Mouse (Mus musculus) inflammation-experienced regulatory T-cells, adult 6 months (primary cell): ENCODE data around the gene Anp32b. TPM values are rescaled to one million over a fixed set of nuclear protein-coding genes. Genes with fewer than 3 reads are reported as not detected.

ENCODE experiments used
- ATAC-seq: one replicate; pipeline ENCODE4 v1.8.0; 2017
- polyA plus RNA-seq, 3 experiments: library from polyadenylated mRNA; unstranded; fragments of 100-300 nt; shearing (Covaris generic); gene quantifications; one replicate each; pipeline ENCODE4 v1.2.1; 2017

Anp32b gene
- polyA plus RNA-seq, 3 experiments from 2014 or later: 46.4 to 53.4 (median 46.5) TPM

GRCm38 (mm10) chr4:46452855-46453719 lies 2.4 kb downstream of the Anp32b start:
- ATAC-seq: no peak

DNA sequence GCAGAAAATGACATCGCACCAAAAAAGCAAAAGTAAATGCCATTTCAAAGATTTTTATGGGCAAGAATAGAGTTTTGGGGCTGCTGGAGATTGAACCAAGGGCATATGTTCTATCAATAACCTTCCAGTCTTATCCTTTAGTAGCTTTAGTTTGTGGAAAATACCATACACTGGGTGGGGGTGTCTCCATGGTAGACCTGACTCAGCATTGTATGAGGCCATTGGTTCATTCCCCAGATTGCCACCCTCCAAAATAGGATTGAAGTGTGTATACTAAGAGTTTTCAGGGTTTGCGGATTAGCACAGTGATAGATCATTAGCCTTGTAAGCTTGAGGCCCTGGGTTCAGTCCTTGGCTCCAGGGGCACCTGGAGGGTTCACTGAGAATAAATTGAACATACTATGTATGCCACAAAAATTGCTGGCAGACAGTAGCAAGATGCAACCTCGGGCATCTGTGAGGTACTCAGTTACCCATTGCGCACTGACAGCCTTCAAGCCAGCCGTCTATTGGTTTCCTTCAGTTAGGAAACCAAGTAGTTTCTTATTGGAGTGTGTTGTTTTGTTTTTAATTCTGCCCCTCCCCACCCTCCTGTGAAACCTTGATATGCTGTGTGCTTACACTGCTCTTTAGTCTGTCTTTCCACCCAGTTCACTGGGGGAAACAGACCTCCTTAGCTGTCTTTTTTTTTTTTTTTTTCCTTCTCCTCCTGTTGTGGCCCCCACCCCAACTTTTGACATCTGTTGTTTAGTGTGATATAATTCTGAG lies 3.6 kb downstream of the Anp32b start:
- no peak for ATAC-seq

DNA sequence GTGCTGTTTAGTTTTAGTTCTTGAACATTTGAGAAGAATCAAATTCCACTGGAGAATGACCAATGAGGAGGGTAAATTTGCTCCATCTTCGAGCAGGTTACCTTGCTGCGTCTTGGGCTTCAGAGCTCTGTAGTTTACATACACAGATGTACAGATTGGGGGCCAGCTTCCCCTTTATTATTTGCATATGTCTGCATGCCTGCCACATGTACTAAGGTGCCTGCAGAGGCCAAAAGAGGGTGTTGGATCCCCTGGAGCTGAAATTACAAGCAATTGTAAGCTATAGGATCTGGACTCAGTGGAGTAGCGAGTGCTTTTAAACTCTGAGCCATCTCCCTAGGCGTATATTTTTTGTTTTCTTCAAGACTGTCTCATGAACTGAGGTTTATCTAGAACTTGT lies 6.1 kb downstream of the Anp32b start:
- ATAC-seq: no peak

GRCm38 (mm10) chr4:46457186-46457585 lies 6.5 kb downstream of the Anp32b start:
- ATAC-seq: no peak

DNA sequence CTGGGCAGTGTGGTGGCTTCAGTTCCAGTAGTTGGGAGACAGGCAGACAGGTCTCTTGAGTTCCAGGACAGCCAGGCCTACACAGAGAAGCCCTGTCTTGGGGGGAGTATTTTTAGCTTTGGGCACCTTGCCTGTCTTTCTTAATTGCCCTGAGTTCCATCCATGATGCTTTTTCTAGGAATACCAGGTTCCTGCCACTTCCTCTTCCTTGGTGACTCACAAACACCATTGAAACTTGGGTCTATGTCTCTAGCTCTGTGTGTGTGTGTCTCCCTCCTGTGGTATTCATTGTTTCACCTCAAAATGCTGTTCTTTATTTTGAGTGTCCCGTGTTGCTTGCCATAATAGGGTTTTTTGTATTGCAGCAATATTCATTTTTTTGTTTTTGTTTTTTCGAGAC lies 7.7 kb downstream of the Anp32b start:
- no peak for ATAC-seq

GRCm38 (mm10) chr4:46463130-46463830 lies 12.6 kb downstream of the Anp32b start:
- ATAC-seq: no peak

DNA sequence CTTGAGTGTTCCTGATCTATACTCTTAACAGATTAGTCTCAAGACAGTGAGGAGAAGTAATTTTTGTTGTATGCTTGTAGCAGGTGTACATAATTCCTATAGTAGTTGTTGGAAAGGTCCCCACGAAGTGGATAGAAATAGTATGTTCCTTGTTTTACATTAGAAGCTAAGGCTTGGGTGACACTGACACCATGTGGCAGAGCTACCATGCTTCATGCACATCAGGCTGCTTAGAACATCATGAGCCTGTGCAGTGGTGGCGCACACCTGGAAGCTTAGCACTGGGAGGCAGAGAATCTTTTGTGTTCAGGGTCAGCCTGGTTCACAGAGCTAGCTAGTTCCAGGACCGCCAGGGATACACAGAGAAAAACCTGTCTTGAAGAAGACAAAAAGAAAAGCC lies 15.0 kb downstream of the Anp32b start:
- no peak for ATAC-seq

- no peak for ATAC-seq
Observed at GRCm38 (mm10) chr4:46475101-46475500, 24.4 kb downstream of the Anp32b start.

DNA sequence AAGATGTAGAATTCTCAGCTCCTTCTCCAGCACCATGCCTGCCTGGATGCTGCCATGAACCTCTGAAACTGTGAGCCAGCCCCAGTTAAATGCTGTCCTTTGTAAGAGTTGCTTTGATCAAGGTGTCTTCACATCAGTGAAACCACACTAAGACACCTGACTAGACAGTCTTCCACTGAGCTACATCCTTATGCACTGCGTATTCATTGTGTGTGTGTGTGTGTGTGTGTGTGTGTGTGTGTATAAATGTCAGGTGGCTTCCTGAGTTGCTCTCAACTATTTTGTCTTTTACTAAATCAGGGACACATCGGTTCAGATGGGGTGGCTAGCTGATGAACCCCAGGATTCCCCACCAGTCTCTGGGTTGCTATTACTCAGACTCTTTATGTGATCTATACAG lies 28.4 kb downstream of the Anp32b start:
- ATAC-seq: peak; percentile 90

GRCm38 (mm10) chr4:46485696-46486417 lies 35.2 kb downstream of the Anp32b start:
- peak; percentile 79 for ATAC-seq

DNA sequence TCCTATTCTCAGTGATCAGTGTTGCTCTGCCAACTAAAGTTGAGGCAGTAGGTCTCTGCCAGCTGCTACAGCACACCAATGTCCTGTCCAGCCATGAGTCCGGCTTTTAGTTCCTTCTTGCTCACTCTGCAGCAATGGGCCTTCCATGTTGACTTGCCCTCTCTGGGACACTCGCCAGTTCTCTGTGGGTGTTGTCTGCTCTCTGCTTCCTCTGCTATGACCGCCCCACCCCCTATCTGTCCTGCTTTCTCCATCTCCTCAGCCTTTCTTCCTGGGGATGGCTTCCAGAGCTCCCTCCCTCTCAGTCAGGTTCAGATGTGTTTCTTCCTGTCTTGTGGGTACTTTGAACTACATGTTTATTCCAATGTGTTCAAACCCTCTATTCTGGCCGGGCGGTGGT lies 36.6 kb downstream of the Anp32b start:
- ATAC-seq: no peak

- peak; percentile 87 for ATAC-seq
Observed at GRCm38 (mm10) chr4:46489028-46489925, 38.6 kb downstream of the Anp32b start, which contains the start of gene Nans. TSS of gene Nans (plus strand) at chr4:46489248.

GRCm38 (mm10) chr4:46493071-46493470 lies 42.4 kb downstream of the Anp32b start:
- no peak for ATAC-seq

DNA sequence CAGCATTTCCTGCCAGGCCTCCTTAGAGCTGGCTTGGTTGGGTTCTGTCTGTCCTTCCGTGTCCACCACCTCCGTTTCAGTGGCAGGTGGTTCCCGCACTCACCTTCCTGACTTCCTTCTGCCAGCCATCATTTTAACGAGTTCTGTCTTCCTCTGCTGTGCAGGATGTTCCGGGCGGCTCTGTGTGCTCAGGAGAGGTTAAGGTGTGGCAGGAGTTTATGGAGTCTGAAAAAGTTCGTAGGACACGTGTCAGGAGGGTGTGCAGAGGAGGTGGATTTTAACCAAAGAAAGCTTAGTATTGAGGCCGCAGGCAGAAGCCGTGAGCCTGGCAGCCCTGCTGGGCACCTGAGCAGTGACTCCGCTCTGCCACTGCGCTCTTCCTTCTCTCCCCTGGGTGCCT lies 44.8 kb downstream of the Anp32b start:
- ATAC-seq: no peak

DNA sequence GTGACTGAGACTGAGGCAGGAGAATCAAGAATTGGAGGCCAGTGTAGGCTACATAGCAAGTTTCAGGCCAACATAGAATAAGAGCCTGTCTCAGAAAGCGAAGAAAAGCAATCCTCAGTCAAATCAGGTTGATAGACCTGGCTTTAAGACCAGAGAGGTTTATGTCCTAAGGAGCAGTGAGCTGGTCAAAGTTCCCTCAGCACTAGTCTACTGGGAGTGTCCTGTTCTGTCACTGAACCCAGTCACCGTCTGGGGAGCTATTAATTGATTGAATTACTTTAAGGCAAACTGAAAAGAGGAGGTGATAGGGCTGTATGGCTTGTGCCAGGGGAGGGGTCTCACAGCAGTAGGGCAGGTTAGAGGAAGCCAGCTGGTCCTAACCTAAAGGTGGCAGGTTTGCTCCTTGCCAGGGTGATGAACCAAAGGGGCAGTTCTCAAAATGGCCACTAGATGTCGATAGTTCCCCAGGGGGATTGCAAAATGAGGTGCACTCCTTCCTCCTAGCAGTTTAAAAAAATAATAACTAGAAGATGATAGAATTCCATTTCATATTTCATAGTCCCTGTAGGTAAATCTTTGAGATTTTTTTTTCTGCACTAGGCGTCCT lies 46.7 kb downstream of the Anp32b start:
- ATAC-seq: peak; percentile 85

DNA sequence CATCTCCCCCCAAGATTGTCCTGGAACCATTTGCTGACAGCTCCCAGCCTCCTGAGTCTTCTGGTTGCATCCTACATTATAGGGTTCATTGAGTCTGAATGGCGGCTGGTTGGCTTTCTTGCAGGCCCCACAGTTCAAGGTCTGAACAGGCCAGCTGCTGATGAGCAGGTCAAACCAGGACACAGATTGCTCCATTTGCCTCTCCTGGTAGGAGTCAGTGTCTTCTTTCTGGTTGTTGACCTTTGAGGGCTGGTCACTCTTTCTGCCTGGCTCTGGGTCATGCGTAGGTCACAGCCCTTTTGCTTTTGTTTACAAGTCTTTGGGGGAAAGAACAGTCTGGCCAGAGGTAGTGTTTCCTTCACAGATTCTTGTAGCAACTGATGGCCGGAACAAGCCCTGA lies 47.8 kb downstream of the Anp32b start:
- no peak for ATAC-seq

- no peak for ATAC-seq
Observed at GRCm38 (mm10) chr4:46498976-46499375, 48.3 kb downstream of the Anp32b start.

GRCm38 (mm10) chr4:46502606-46503502 lies 52.2 kb downstream of the Anp32b start:
- ATAC-seq: no peak

DNA sequence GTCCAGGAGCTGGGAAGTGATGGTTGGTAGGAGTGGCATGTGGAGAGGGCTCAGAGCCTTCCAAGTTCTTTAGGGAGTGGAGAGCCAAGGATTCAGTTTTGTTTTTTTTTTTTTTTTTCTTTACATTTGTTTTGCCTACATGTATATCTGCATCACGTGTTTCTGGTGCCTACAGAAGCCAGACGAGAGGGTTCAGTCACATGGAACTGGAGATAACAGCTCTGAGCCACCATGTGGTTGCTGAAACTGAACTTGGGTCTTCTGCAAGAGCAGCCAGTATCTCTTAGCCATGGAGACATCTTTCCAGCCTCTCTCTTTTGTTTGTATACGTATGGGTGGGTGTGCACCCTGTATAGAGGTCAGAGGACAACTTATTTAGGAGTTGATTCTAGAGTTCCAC lies 53.2 kb downstream of the Anp32b start:
- ATAC-seq: no peak
